In the genomic region with DNA sequence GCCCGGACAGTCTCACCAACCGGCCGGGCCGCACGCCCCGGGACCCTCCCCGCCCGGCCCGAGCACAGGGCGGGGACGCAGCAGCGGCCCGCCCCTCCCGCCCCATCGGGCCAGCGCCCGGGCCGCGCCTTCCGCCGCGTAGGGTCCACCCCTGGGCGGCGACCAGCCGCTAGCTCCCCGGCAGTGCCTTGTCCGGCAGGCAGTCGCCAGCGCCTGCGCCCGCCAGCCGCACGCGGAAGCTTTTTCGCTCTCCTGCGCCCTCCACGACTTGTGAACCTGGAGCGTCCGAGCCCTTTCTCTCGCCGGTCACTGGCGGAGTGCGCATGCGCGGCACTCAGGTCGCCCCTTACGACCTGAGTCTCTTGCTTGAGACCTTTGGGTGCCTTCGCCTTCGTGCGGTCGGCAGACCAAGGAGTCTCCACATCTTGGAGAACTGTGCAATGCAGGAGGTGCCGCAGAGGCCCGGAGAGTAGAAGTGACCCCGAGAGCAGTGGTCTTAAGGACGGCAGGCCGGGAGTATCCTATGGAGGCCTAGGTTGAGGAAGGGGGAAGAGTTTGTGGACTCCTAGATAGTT, we compare ENCODE assay signal across 8 mouse cellular contexts. TPM values are rescaled to one million over a fixed set of nuclear protein-coding genes. Genes with fewer than 3 reads are reported as not detected.
DNase-seq lines count a peak whose midpoint lies in the region; ATAC-seq and TF ChIP-seq lines count a peak whose summit lies in the region.

A gene (minus strand): TSS at position 297 of the 575 bp plus-strand sequence.

- H3K27ac ChIP-seq in bone marrow, adult 2 months (ENCODE audit: control insufficient read depth, insufficient read depth, low read depth, low read length, poor library complexity) = peak within 1 kb of the TSS; percentile 99
- H3K27ac ChIP-seq in embryonic facial prominence, embryonic 15.5 days (replicated peaks) = peak within 1 kb of the TSS; percentile 65
- peak within 1 kb of the TSS; percentile 91 for H3K27ac ChIP-seq in limb, embryonic 12.5 days
- H3K27ac ChIP-seq in midbrain, embryonic 14.5 days (replicated peaks; ENCODE audit: low read depth, low read length) = peak within 1 kb of the TSS; percentile 77

- no peaks in the 10 kb centered on the region for H3K27me3 ChIP-seq in embryonic facial prominence, embryonic 15.5 days
- 0 out of 2 replicates have a peak, but pooled peaks cover 3% of the 10 kb centered on the region for H3K27me3 ChIP-seq in limb, embryonic 12.5 days
- H3K27me3 ChIP-seq in midbrain, embryonic 14.5 days (ENCODE audit: control insufficient read depth, insufficient read depth, low read length) = no peaks in the 10 kb centered on the region

- peaks cover 3% of the 10 kb centered on the region; the same call in 1 of the 2 replicates for H3K4me1 ChIP-seq in bone marrow, adult 2 months (ENCODE audit: control insufficient read depth, insufficient read depth, low read length)
- H3K4me1 ChIP-seq in embryonic facial prominence, embryonic 15.5 days = peaks cover 17% of the 10 kb centered on the region
- H3K4me1 ChIP-seq in limb, embryonic 12.5 days (replicated peaks) = peaks cover 13% of the 10 kb centered on the region; the same call in 1 of the 2 replicates
- H3K4me1 ChIP-seq in midbrain, embryonic 14.5 days (ENCODE audit: control insufficient read depth, insufficient read depth, low read length) = peaks cover 13% of the 10 kb centered on the region

- no peaks in the 10 kb centered on the region for H3K36me3 ChIP-seq in embryonic facial prominence, embryonic 15.5 days
- no peaks in the 10 kb centered on the region for H3K36me3 ChIP-seq in limb, embryonic 12.5 days
- H3K36me3 ChIP-seq in midbrain, embryonic 14.5 days (ENCODE audit: control insufficient read depth, insufficient read depth, low read length) = no peaks in the 10 kb centered on the region

- peak; percentile 94 for ATAC-seq in embryonic facial prominence, embryonic 15.5 days (ENCODE audit: insufficient number of reproducible peaks, low FRiP score, low TSS enrichment, low read depth)
- peak; percentile 90 for ATAC-seq in limb, embryonic 12.5 days (ENCODE audit: insufficient number of reproducible peaks, insufficient read depth, low FRiP score, low TSS enrichment, low read depth)
- ATAC-seq in midbrain, embryonic 14.5 days (ENCODE audit: low FRiP score, low TSS enrichment) = peak; percentile 85

- peak within 1 kb of the TSS; percentile 91 for H3K4me2 ChIP-seq in embryonic facial prominence, embryonic 15.5 days (replicated peaks)
- peak within 1 kb of the TSS; percentile 94 for H3K4me2 ChIP-seq in limb, embryonic 12.5 days
- H3K4me2 ChIP-seq in midbrain, embryonic 14.5 days (ENCODE audit: low read length) = peak within 1 kb of the TSS; percentile 88

- no peak for TF ChIP-seq CTCF in bone marrow, adult 2 months (IDR thresholded peaks at IDR 0.05; ENCODE audit: control insufficient read depth, insufficient read depth, low read length)

- TF ChIP-seq POLR2A in bone marrow, adult 2 months (IDR thresholded peaks at IDR 0.05; ENCODE audit: borderline replicate concordance, control insufficient read depth, low read depth, low read length) = peak; percentile 96

- peak within 1 kb of the TSS; percentile 92 for H3K4me3 ChIP-seq in bone marrow, adult 2 months (replicated peaks; ENCODE audit: control insufficient read depth, low read depth, low read length)
- peak within 1 kb of the TSS; percentile 76 for H3K4me3 ChIP-seq in embryonic facial prominence, embryonic 15.5 days (replicated peaks)
- H3K4me3 ChIP-seq in limb, embryonic 12.5 days (replicated peaks) = peak within 1 kb of the TSS; percentile 74
- peak within 1 kb of the TSS; percentile 79 for H3K4me3 ChIP-seq in midbrain, embryonic 14.5 days (replicated peaks; ENCODE audit: low read depth, low read length)

- under 1% methylated on average over 56 of the region's 56 CpGs for WGBS in bone marrow, adult 2 months
- under 1% methylated on average over 42 of the region's 56 CpGs for WGBS in embryonic facial prominence, embryonic 15.5 days
- under 1% methylated on average over 52 of the region's 56 CpGs for WGBS in limb, embryonic 12.5 days
- under 1% methylated on average over 56 of the region's 56 CpGs for WGBS in midbrain, embryonic 14.5 days

- H3K9ac ChIP-seq in embryonic facial prominence, embryonic 15.5 days = peak within 1 kb of the TSS; percentile 47
- H3K9ac ChIP-seq in limb, embryonic 12.5 days (replicated peaks) = peak within 1 kb of the TSS; percentile 81
- H3K9ac ChIP-seq in midbrain, embryonic 14.5 days (replicated peaks; ENCODE audit: low read length) = peak within 1 kb of the TSS; percentile 76

- peak; percentile 96 for DNase-seq in A20 (ENCODE audit: low read depth, low spot score)
- peak; percentile 90 for DNase-seq in heart, adult 8-10 months (ENCODE audit: low spot score)
- DNase-seq in kidney, adult 8-10 months = peak; percentile 93 to 96
- DNase-seq in midbrain, embryonic 14.5 days = peak; percentile 89
- peak; percentile 74 for DNase-seq in spleen, adult 12 weeks (ENCODE audit: low spot score)

- H3K9me3 ChIP-seq in embryonic facial prominence, embryonic 15.5 days (replicated peaks) = no peaks in the 10 kb centered on the region
- H3K9me3 ChIP-seq in limb, embryonic 12.5 days = no peaks in the 10 kb centered on the region
- H3K9me3 ChIP-seq in midbrain, embryonic 14.5 days (ENCODE audit: control insufficient read depth, low read length) = no peaks in the 10 kb centered on the region

RNA-seq across cellular contexts. Expression of the gene that starts here (rescaled TPM):
- polyA plus RNA-seq in bone marrow, adult 2 months (2011; ENCODE audit: insufficient read depth, insufficient read length, low replicate concordance, missing spikeins) = 78.8 and 100 TPM in 2 replicates
- polyA plus RNA-seq in embryonic facial prominence, embryonic 15.5 days (2015; fragmentation: Nextera tagmentation; extraction: Ambion mirVana) = 14.1 and 14.8 TPM in 2 replicates
- total RNA-seq in heart, adult 8-10 months (2022) = 10 to 100 TPM; 41.0 to 50.0 (median 45.6) TPM
- 20.2 and 21.6 TPM in 2 replicates for polyA plus RNA-seq in limb, embryonic 12.5 days (2016; fragmentation: Nextera tagmentation; extraction: Ambion mirVana)
- polyA plus RNA-seq in midbrain, embryonic 14.5 days (2014; fragmentation: Nextera tagmentation; extraction: Ambion mirVana) = 15.6 and 18.4 TPM in 2 replicates

Comparison
In these comparisons a context has a peak if more than half of its experiments do, and no peak if none do; other contexts are left out.
1. Peak in every context shown above with its lines: DNase-seq, ATAC-seq, H3K4me3 ChIP-seq and H3K27ac ChIP-seq.